Mouse (Mus musculus): ENCODE data around the gene Btnl10. TPM values are rescaled to one million over a fixed set of nuclear protein-coding genes. Genes with fewer than 3 reads are reported as not detected.

Gene Btnl10
- polyA plus RNA-seq, 1 experiment from 2014 or later: not detected

GRCm38 (mm10) chr11:58927790-58928651, 10.3 kb downstream of the Btnl10 start:
- Histone ChIP-seq H3K27ac (ENCODE audit: low read depth, low read length) (0 out of 2 replicates have a peak overlapping the region, but pooled peaks have one; percentile 28), H3K4me3 (ENCODE audit: low read depth, low read length) (no peak overlapping the region; the same call in 1 of the 2 replicates), H3K36me3 (ENCODE audit: control insufficient read depth, insufficient read depth, low read length) (peaks cover 11% of the 10 kb centered on the region), H3K9me3 (ENCODE audit: control insufficient read depth, low read length) (no peaks in the 10 kb centered on the region), H3K4me2 (ENCODE audit: low read depth, low read length) (peak overlapping the region; percentile 23; the same call in 1 of the 2 replicates), H3K9ac (replicated peaks; ENCODE audit: low read depth, low read length) (no peak overlapping the region), H3K27me3 (ENCODE audit: control insufficient read depth, insufficient read depth, low read length) (no peaks in the 10 kb centered on the region), H3K4me1 (ENCODE audit: control insufficient read depth, insufficient read depth, low read length) (no peaks in the 10 kb centered on the region)
- peak; percentile 57; the same call in 1 of the 2 replicates for ATAC-seq (ENCODE audit: low read depth)
- 41% methylated on average over 20 of the region's 20 CpGs for WGBS

- H3K27me3 ChIP-seq (ENCODE audit: control insufficient read depth, insufficient read depth, low read length): no peaks in the 10 kb centered on the region
- no peak overlapping the region for H3K27ac ChIP-seq (ENCODE audit: low read depth, low read length)
- peaks cover 21% of the 10 kb centered on the region for H3K36me3 ChIP-seq (ENCODE audit: control insufficient read depth, insufficient read depth, low read length)
- ATAC-seq (ENCODE audit: low read depth): no peak
- no peak overlapping the region for H3K4me2 ChIP-seq (ENCODE audit: low read depth, low read length)
- no peak overlapping the region for H3K9ac ChIP-seq (replicated peaks; ENCODE audit: low read depth, low read length)
- 77% methylated on average over 4 of the region's 4 CpGs for WGBS
- no peak overlapping the region for H3K4me3 ChIP-seq (ENCODE audit: low read depth, low read length)
- H3K9me3 ChIP-seq (ENCODE audit: control insufficient read depth, low read length): no peaks in the 10 kb centered on the region
- H3K4me1 ChIP-seq (ENCODE audit: control insufficient read depth, insufficient read depth, low read length): no peaks in the 10 kb centered on the region
Observed at GRCm38 (mm10) chr11:58929055-58929454, 11.3 kb downstream of the Btnl10 start.

- H3K27ac ChIP-seq (ENCODE audit: low read depth, low read length): no peak overlapping the region
- no peaks in the 10 kb centered on the region for H3K27me3 ChIP-seq (ENCODE audit: control insufficient read depth, insufficient read depth, low read length)
- H3K9ac ChIP-seq (replicated peaks; ENCODE audit: low read depth, low read length): no peak overlapping the region
- ATAC-seq (ENCODE audit: low read depth): no peak
- no peak overlapping the region for H3K4me2 ChIP-seq (ENCODE audit: low read depth, low read length)
- H3K4me3 ChIP-seq (ENCODE audit: low read depth, low read length): no peak overlapping the region
- WGBS: 61% methylated on average over 3 of the region's 3 CpGs
- H3K9me3 ChIP-seq (ENCODE audit: control insufficient read depth, low read length): no peaks in the 10 kb centered on the region
- H3K4me1 ChIP-seq (ENCODE audit: control insufficient read depth, insufficient read depth, low read length): no peaks in the 10 kb centered on the region
- peaks cover 26% of the 10 kb centered on the region for H3K36me3 ChIP-seq (ENCODE audit: control insufficient read depth, insufficient read depth, low read length)
Observed at GRCm38 (mm10) chr11:58929641-58930040, 11.9 kb downstream of the Btnl10 start.

DNA sequence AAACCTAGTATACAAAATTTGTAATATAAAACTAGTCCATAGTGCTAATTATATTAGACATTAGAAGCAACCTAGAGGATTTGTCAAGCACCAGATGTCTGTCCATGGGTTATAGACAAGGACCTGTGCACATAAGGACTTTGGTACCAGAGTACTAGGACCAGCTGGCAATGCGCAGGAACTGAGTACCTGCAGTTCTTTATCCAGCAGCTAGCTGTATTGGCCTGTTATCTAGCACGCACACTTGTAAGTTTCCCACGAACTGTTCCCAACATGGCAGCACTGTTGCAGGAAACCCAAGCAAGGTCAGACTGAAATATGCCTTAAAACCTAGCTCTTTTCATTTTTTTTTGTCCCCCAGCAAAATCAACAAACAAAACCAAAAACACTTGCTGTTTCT, 12.5 kb downstream of the Btnl10 start:
- Histone ChIP-seq H3K4me3 (ENCODE audit: low read depth, low read length) (no peak overlapping the region), H3K9me3 (ENCODE audit: control insufficient read depth, low read length) (no peaks in the 10 kb centered on the region), H3K27ac (ENCODE audit: low read depth, low read length) (no peak overlapping the region), H3K27me3 (ENCODE audit: control insufficient read depth, insufficient read depth, low read length) (no peaks in the 10 kb centered on the region), H3K4me2 (ENCODE audit: low read depth, low read length) (no peak overlapping the region), H3K36me3 (ENCODE audit: control insufficient read depth, insufficient read depth, low read length) (peaks cover 26% of the 10 kb centered on the region), H3K4me1 (ENCODE audit: control insufficient read depth, insufficient read depth, low read length) (no peaks in the 10 kb centered on the region), H3K9ac (replicated peaks; ENCODE audit: low read depth, low read length) (no peak overlapping the region)
- no peak for ATAC-seq (ENCODE audit: low read depth)
- 93% methylated on average over 3 of the region's 3 CpGs for WGBS

- Histone ChIP-seq H3K9me3 (ENCODE audit: control insufficient read depth, low read length) (no peaks in the 10 kb centered on the region), H3K4me3 (ENCODE audit: low read depth, low read length) (no peak overlapping the region), H3K36me3 (ENCODE audit: control insufficient read depth, insufficient read depth, low read length) (peaks cover 31% of the 10 kb centered on the region), H3K4me1 (ENCODE audit: control insufficient read depth, insufficient read depth, low read length) (peaks cover 7% of the 10 kb centered on the region), H3K4me2 (ENCODE audit: low read depth, low read length) (no peak overlapping the region), H3K9ac (replicated peaks; ENCODE audit: low read depth, low read length) (no peak overlapping the region), H3K27ac (ENCODE audit: low read depth, low read length) (no peak overlapping the region), H3K27me3 (ENCODE audit: control insufficient read depth, insufficient read depth, low read length) (no peaks in the 10 kb centered on the region)
- ATAC-seq (ENCODE audit: low read depth): no peak
- 78% methylated on average over 4 of the region's 4 CpGs for WGBS
Observed at GRCm38 (mm10) chr11:58931576-58931975, 13.9 kb downstream of the Btnl10 start.

GRCm38 (mm10) chr11:58937909-58938308, 20.2 kb downstream of the Btnl10 start:
- Histone ChIP-seq H3K27me3 (ENCODE audit: control insufficient read depth, insufficient read depth, low read length) (no peaks in the 10 kb centered on the region; the same call in 1 of the 2 replicates), H3K4me2 (ENCODE audit: low read depth, low read length) (peak overlapping the region; percentile 89), H3K4me3 (ENCODE audit: low read depth, low read length) (peak overlapping the region; percentile 96), H3K9ac (replicated peaks; ENCODE audit: low read depth, low read length) (peak overlapping the region; percentile 93), H3K4me1 (ENCODE audit: control insufficient read depth, insufficient read depth, low read length) (peaks cover 23% of the 10 kb centered on the region), H3K36me3 (ENCODE audit: control insufficient read depth, insufficient read depth, low read length) (peaks cover 21% of the 10 kb centered on the region), H3K9me3 (ENCODE audit: control insufficient read depth, low read length) (no peaks in the 10 kb centered on the region), H3K27ac (ENCODE audit: low read depth, low read length) (peak overlapping the region; percentile 94)
- WGBS: under 1% methylated on average over 12 of the region's 13 CpGs
- no peak for ATAC-seq (ENCODE audit: low read depth)

- peak; percentile 97 for ATAC-seq (ENCODE audit: low read depth)
- Histone ChIP-seq H3K27me3 (ENCODE audit: control insufficient read depth, insufficient read depth, low read length) (no peaks in the 10 kb centered on the region; the same call in 1 of the 2 replicates), H3K36me3 (ENCODE audit: control insufficient read depth, insufficient read depth, low read length) (peaks cover 15% of the 10 kb centered on the region; the same call in 1 of the 2 replicates), H3K9ac (replicated peaks; ENCODE audit: low read depth, low read length) (peak within 1 kb of the TSS; percentile 93), H3K4me1 (ENCODE audit: control insufficient read depth, insufficient read depth, low read length) (peaks cover 27% of the 10 kb centered on the region), H3K9me3 (ENCODE audit: control insufficient read depth, low read length) (no peaks in the 10 kb centered on the region), H3K4me2 (ENCODE audit: low read depth, low read length) (peak within 1 kb of the TSS; percentile 89), H3K27ac (ENCODE audit: low read depth, low read length) (peak within 1 kb of the TSS; percentile 94), H3K4me3 (ENCODE audit: low read depth, low read length) (peak within 1 kb of the TSS; percentile 96)
- under 1% methylated on average over 78 of the region's 95 CpGs for WGBS
Observed at GRCm38 (mm10) chr11:58938322-58939087, 20.8 kb downstream of the Btnl10 start, which contains the start of gene Rnf187. Gene Rnf187 (minus strand): TSS chr11:58938916.

DNA sequence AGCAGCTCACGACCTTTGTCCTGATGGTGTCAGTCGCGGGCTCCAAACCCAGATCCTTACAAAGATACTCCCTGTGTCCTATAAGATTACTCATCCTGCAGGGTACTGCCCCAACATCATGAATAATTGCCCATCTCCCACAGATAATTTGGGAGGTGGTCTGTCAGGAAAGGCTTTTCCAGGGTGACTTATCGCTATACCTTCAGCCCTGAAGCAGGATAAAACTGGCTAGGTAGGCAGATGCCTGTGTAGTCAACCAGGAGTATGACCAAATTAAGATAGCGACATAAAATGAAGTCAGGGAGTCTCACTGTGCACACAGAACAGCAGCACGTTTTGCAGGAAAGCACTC, 21.4 kb downstream of the Btnl10 start:
- ATAC-seq (ENCODE audit: low read depth): peak; percentile 46
- WGBS: 13% methylated on average over 6 of the region's 6 CpGs
- peaks cover 29% of the 10 kb centered on the region for H3K4me1 ChIP-seq (ENCODE audit: control insufficient read depth, insufficient read depth, low read length)

More for the DNA sequence above, 21.4 kb downstream of the Btnl10 start:
- peaks cover 10% of the 10 kb centered on the region; the same call in 1 of the 2 replicates for H3K36me3 ChIP-seq (ENCODE audit: control insufficient read depth, insufficient read depth, low read length)
- H3K9ac ChIP-seq (replicated peaks; ENCODE audit: low read depth, low read length): peak overlapping the region; percentile 93
- H3K27ac ChIP-seq (ENCODE audit: low read depth, low read length): peak overlapping the region; percentile 94
- H3K4me3 ChIP-seq (ENCODE audit: low read depth, low read length): peak overlapping the region; percentile 96
- H3K27me3 ChIP-seq (ENCODE audit: control insufficient read depth, insufficient read depth, low read length): no peaks in the 10 kb centered on the region; the same call in 1 of the 2 replicates
- H3K4me2 ChIP-seq (ENCODE audit: low read depth, low read length): peak overlapping the region; percentile 89
- no peaks in the 10 kb centered on the region for H3K9me3 ChIP-seq (ENCODE audit: control insufficient read depth, low read length)
